Mouse (Mus musculus): ENCODE measurements around the gene Ncbp3. TPM values are rescaled to one million over a fixed set of nuclear protein-coding genes. Genes with fewer than 3 reads are reported as not detected.

The Ncbp3 gene
- polyA plus RNA-seq, 1 experiment, result 6.5 TPM

- Histone ChIP-seq H3K4me3 (ENCODE audit: control insufficient read depth, insufficient read depth, low read length) (no peak overlapping the region), H3K27ac (ENCODE audit: control insufficient read depth, insufficient read depth, low read length) (no peak overlapping the region), H3K36me3 (ENCODE audit: control insufficient read depth, insufficient read depth, low read length) (no peaks in the 10 kb centered on the region), H3K27me3 (ENCODE audit: control insufficient read depth, insufficient read depth, low read length) (no peaks in the 10 kb centered on the region), H3K4me1 (replicated peaks; ENCODE audit: control insufficient read depth, insufficient read depth, low read length) (peaks cover 17% of the 10 kb centered on the region)
- DNase-seq, result no peak
- TF ChIP-seq CTCF (IDR thresholded peaks at IDR 0.05; ENCODE audit: borderline replicate concordance, control insufficient read depth, extremely low read depth, insufficient read depth, low read length, poor library complexity) (no peak), POLR2A (IDR thresholded peaks at IDR 0.05; ENCODE audit: control insufficient read depth, extremely low read depth, insufficient read depth, low read length, poor library complexity) (no peak)
- 72% methylated on average over 6 of the region's 6 CpGs for WGBS
These were observed 40.3 kb downstream of the Ncbp3 start for GRCm38 (mm10) chr11:73087700-73088480.

- Histone ChIP-seq H3K36me3 (ENCODE audit: control insufficient read depth, insufficient read depth, low read length) (no peaks in the 10 kb centered on the region), H3K27me3 (ENCODE audit: control insufficient read depth, insufficient read depth, low read length) (no peaks in the 10 kb centered on the region), H3K4me1 (replicated peaks; ENCODE audit: control insufficient read depth, insufficient read depth, low read length) (peaks cover 28% of the 10 kb centered on the region), H3K27ac (ENCODE audit: control insufficient read depth, insufficient read depth, low read length) (peak within 1 kb of the TSS; percentile 41; the same call in 1 of the 2 replicates), H3K4me3 (ENCODE audit: control insufficient read depth, insufficient read depth, low read length) (peak within 1 kb of the TSS; percentile 17)
- 50% methylated on average over 4 of the region's 4 CpGs for WGBS
- DNase-seq, result no peak
- TF ChIP-seq CTCF (IDR thresholded peaks at IDR 0.05; ENCODE audit: borderline replicate concordance, control insufficient read depth, extremely low read depth, insufficient read depth, low read length, poor library complexity), result no peak
These were observed 42.7 kb downstream of the Ncbp3 start, which contains the start of gene Itgae for GRCm38 (mm10) chr11:73090283-73090682. Gene Itgae, plus strand, starts transcription at chr11:73090583.

DNA sequence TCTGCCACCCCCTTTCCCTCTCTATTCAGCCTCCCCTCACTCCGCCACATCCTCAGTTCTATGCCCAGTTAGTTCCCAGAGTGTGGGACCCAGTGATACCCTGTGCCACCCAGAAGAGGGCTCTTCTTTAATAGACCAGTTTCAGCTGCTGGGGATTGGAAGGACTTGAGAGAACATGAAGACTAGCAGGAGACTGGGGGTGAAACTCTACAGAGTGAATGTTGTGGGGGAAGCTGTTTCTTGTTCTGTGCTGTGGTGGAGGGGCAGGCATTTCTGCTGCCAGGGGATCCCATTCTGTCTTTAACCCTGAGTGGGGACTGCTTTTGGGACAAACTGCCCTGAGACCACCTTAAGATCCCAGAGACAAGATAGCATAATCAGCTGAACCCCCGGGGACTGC, 43.2 kb downstream of the Ncbp3 start:
- Histone ChIP-seq H3K36me3 (ENCODE audit: control insufficient read depth, insufficient read depth, low read length) (no peaks in the 10 kb centered on the region), H3K4me3 (ENCODE audit: control insufficient read depth, insufficient read depth, low read length) (peak overlapping the region; percentile 17), H3K27me3 (ENCODE audit: control insufficient read depth, insufficient read depth, low read length) (no peaks in the 10 kb centered on the region), H3K27ac (ENCODE audit: control insufficient read depth, insufficient read depth, low read length) (peak overlapping the region; percentile 41; the same call in 1 of the 2 replicates), H3K4me1 (replicated peaks; ENCODE audit: control insufficient read depth, insufficient read depth, low read length) (peaks cover 32% of the 10 kb centered on the region)
- TF ChIP-seq POLR2A (IDR thresholded peaks at IDR 0.05; ENCODE audit: control insufficient read depth, extremely low read depth, insufficient read depth, low read length, poor library complexity), result no peak
- TF ChIP-seq CTCF (IDR thresholded peaks at IDR 0.05; ENCODE audit: borderline replicate concordance, control insufficient read depth, extremely low read depth, insufficient read depth, low read length, poor library complexity), result no peak
- WGBS, result 88% methylated on average over 2 of the region's 2 CpGs
- DNase-seq, result no peak

GRCm38 (mm10) chr11:73092057-73092456, 44.5 kb downstream of the Ncbp3 start:
- Histone ChIP-seq H3K27ac (ENCODE audit: control insufficient read depth, insufficient read depth, low read length) (no peak overlapping the region; the same call in 1 of the 2 replicates), H3K4me3 (ENCODE audit: control insufficient read depth, insufficient read depth, low read length) (no peak overlapping the region), H3K4me1 (replicated peaks; ENCODE audit: control insufficient read depth, insufficient read depth, low read length) (peaks cover 37% of the 10 kb centered on the region), H3K27me3 (ENCODE audit: control insufficient read depth, insufficient read depth, low read length) (no peaks in the 10 kb centered on the region), H3K36me3 (ENCODE audit: control insufficient read depth, insufficient read depth, low read length) (no peaks in the 10 kb centered on the region)
- 92% methylated on average over 4 of the region's 4 CpGs for WGBS
- TF ChIP-seq CTCF (IDR thresholded peaks at IDR 0.05; ENCODE audit: borderline replicate concordance, control insufficient read depth, extremely low read depth, insufficient read depth, low read length, poor library complexity), result no peak
- TF ChIP-seq POLR2A (IDR thresholded peaks at IDR 0.05; ENCODE audit: control insufficient read depth, extremely low read depth, insufficient read depth, low read length, poor library complexity), result no peak
- no peak for DNase-seq

DNA sequence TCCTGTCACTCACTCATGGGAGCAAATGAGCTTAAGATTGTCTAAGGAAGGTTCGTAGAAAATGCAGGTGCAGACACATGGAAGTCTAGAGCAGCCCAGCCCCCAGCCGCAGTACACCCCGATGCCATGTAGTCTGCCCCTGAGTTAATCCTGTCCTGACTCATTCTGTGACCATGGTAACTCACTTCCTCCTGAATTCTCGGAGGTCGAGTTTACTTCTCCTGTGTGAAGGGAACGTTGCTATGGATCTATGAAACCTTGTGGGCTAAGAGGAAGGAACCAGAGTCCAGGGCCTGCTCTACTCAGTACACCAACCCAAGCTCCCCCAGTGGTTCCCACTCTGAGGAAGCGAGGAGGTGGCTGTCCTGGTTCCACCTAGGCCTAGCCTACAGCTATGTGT, 45.3 kb downstream of the Ncbp3 start:
- H3K4me1 ChIP-seq (replicated peaks; ENCODE audit: control insufficient read depth, insufficient read depth, low read length), result peaks cover 37% of the 10 kb centered on the region
- 39% methylated on average over 7 of the region's 7 CpGs for WGBS
- DNase-seq, result no peak
- no peaks in the 10 kb centered on the region for H3K27me3 ChIP-seq (ENCODE audit: control insufficient read depth, insufficient read depth, low read length)
- peak overlapping the region; percentile 20; the same call in 1 of the 2 replicates for H3K27ac ChIP-seq (ENCODE audit: control insufficient read depth, insufficient read depth, low read length)
- H3K36me3 ChIP-seq (ENCODE audit: control insufficient read depth, insufficient read depth, low read length), result no peaks in the 10 kb centered on the region
- TF ChIP-seq POLR2A (IDR thresholded peaks at IDR 0.05; ENCODE audit: control insufficient read depth, extremely low read depth, insufficient read depth, low read length, poor library complexity) (no peak), CTCF (IDR thresholded peaks at IDR 0.05; ENCODE audit: borderline replicate concordance, control insufficient read depth, extremely low read depth, insufficient read depth, low read length, poor library complexity) (no peak)
- H3K4me3 ChIP-seq (ENCODE audit: control insufficient read depth, insufficient read depth, low read length), result no peak overlapping the region

DNA sequence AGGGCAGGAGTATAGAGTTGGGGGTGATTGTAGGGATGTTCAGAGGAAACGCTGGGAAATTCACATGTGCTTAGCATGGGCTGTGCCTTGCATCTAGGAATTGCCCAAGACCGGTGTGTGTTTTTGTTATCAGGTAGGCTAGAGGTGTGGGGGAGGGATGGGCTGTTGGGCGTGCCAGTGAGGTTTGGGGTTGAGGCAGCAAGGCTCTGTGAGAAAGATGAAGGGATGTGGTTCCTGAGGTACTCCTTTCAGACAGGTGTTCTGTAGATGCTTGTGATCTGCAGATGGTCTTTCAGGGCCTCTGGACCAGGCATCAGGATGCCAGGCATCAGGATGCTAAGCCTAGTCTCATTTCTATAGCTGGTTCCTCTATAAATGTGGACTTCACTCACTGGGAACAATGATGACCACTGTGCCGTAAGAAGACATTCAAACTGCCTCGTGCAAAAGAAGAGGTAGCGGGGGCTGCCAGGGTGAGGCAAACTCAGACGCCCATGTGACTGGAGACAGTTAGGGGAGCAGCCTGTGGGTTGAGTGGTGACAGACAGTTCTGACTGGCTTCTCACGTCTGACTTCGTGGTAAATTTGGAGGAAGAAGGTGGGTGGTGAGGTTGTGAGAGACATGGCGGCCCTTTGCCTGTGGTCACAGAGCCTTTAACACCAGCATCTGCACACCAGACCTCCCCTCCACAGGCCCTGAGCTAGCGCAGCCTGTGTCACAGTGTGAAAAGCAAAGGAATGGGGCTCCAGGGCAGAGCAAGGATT, 46.8 kb downstream of the Ncbp3 start:
- no peaks in the 10 kb centered on the region for H3K36me3 ChIP-seq (ENCODE audit: control insufficient read depth, insufficient read depth, low read length)
- WGBS, result 13% methylated on average over 11 of the region's 11 CpGs
- no peak for TF ChIP-seq CTCF (IDR thresholded peaks at IDR 0.05; ENCODE audit: borderline replicate concordance, control insufficient read depth, extremely low read depth, insufficient read depth, low read length, poor library complexity)
- no peak for TF ChIP-seq POLR2A (IDR thresholded peaks at IDR 0.05; ENCODE audit: control insufficient read depth, extremely low read depth, insufficient read depth, low read length, poor library complexity)
- H3K27me3 ChIP-seq (ENCODE audit: control insufficient read depth, insufficient read depth, low read length), result no peaks in the 10 kb centered on the region
- peaks cover 37% of the 10 kb centered on the region for H3K4me1 ChIP-seq (replicated peaks; ENCODE audit: control insufficient read depth, insufficient read depth, low read length)
- H3K27ac ChIP-seq (ENCODE audit: control insufficient read depth, insufficient read depth, low read length), result peak overlapping the region; percentile 59; the same call in 1 of the 2 replicates
- DNase-seq, result peak; percentile 33
- H3K4me3 ChIP-seq (ENCODE audit: control insufficient read depth, insufficient read depth, low read length), result no peak overlapping the region

All from thymus, adult 2 months (tissue).